In genomic region chr15:64576891-64577535, GRCm38 (mm10) we compare ENCODE assay signal across 14 mouse cellular contexts.
"Had no signal": no experiment of that assay in that cellular context is flagged by ENCODE, and none has a peak within 500 bp of the region (broad histone marks: within the 10 kb centered on the region; RNA-seq: fewer than 3 reads in every experiment).

No protein-coding gene starts in this region.

- DNase-seq: kidney, postnatal 10 days; kidney, postnatal 4 days; lung, adult 2 months; lung, postnatal 36 days; thymus, adult 2 months; thymus, postnatal 25 days had no signal

- H3K9me3 ChIP-seq: limb, embryonic 13.5 days; liver, embryonic 15.5 days; midbrain, embryonic 13.5 days; neural tube, embryonic 12.5 days had no signal

- H3K4me3 ChIP-seq: layer of hippocampus, adult 2 months; limb, embryonic 13.5 days; liver, embryonic 15.5 days; midbrain, embryonic 13.5 days; neural tube, embryonic 12.5 days had no signal

- H3K36me3 ChIP-seq: limb, embryonic 13.5 days; liver, embryonic 15.5 days; midbrain, embryonic 13.5 days; neural tube, embryonic 12.5 days had no signal

- H3K27me3 ChIP-seq: limb, embryonic 13.5 days; liver, embryonic 15.5 days; midbrain, embryonic 13.5 days; neural tube, embryonic 12.5 days had no signal

- H3K4me2 ChIP-seq: limb, embryonic 13.5 days; liver, embryonic 11.5 days; liver, embryonic 15.5 days; midbrain, embryonic 13.5 days; neural tube, embryonic 12.5 days had no signal

- H3K9ac ChIP-seq: limb, embryonic 13.5 days; liver, embryonic 15.5 days; midbrain, embryonic 13.5 days; neural tube, embryonic 12.5 days had no signal

- H3K27ac ChIP-seq: layer of hippocampus, adult 2 months; limb, embryonic 13.5 days; liver, embryonic 15.5 days; midbrain, embryonic 13.5 days; neural tube, embryonic 12.5 days; stomach, postnatal 0 days had no signal

- ATAC-seq: lung, postnatal 0 days; midbrain, embryonic 13.5 days had no signal

- H3K4me1 ChIP-seq: liver, embryonic 15.5 days; neural tube, embryonic 12.5 days had no signal
